Mouse (Mus musculus): ENCODE measurements around the gene Iscu. TPM values are rescaled to one million over a fixed set of nuclear protein-coding genes. Genes with fewer than 3 reads are reported as not detected.

The Iscu gene
- polyA plus RNA-seq, 1 experiment from 2014 or later: 202 TPM

- no peaks in the 10 kb centered on the region for H3K36me3 ChIP-seq (ENCODE audit: insufficient read depth, low read length)
- H3K9me3 ChIP-seq (replicated peaks; ENCODE audit: low read length): no peaks in the 10 kb centered on the region
- H3K4me2 ChIP-seq (ENCODE audit: low read length): no peak overlapping the region
- ATAC-seq (replicated peaks; ENCODE audit: low FRiP score, low read depth): no peak
- DNase-seq (ENCODE audit: low spot score): no peak
- 89% methylated on average over 4 of the region's 4 CpGs for WGBS
- no peak overlapping the region for H3K9ac ChIP-seq (ENCODE audit: low read depth, low read length)
- H3K27ac ChIP-seq: no peak overlapping the region
- H3K4me3 ChIP-seq (replicated peaks; ENCODE audit: low read depth, low read length): no peak overlapping the region
- no peaks in the 10 kb centered on the region for H3K4me1 ChIP-seq (replicated peaks; ENCODE audit: insufficient read depth, low read length)
- H3K27me3 ChIP-seq (ENCODE audit: insufficient read depth, low read length): no peaks in the 10 kb centered on the region
- TF ChIP-seq CTCF (IDR thresholded peaks at IDR 0.05; ENCODE audit: low read depth): no peak
Measured at GRCm38 (mm10) chr5:113826619-113827018, 54.1 kb downstream of the Iscu start.

Other genes with a start within 250 kb of the Iscu start
- 7.5 and 8.3 TPM in 2 replicates for gene Cmklr1, start 122.3 kb upstream of the Iscu start, polyA plus RNA-seq (2015; fragmentation: Nextera tagmentation; extraction: Ambion mirVana)
- gene 1700069L16Rik, start 48.0 kb upstream of the Iscu start, polyA plus RNA-seq (2015; fragmentation: Nextera tagmentation; extraction: Ambion mirVana): not detected in 2 replicates
- gene Ficd, start 36.9 kb upstream of the Iscu start, polyA plus RNA-seq (2015; fragmentation: Nextera tagmentation; extraction: Ambion mirVana): 5.4 TPM in 2 replicates
- 27.2 and 27.7 TPM in 2 replicates for gene Sart3, start 238 bp upstream of the Iscu start, polyA plus RNA-seq (2015; fragmentation: Nextera tagmentation; extraction: Ambion mirVana)
- 37.3 and 40.4 TPM in 2 replicates for gene Tmem119, start 27.8 kb downstream of the Iscu start, polyA plus RNA-seq (2015; fragmentation: Nextera tagmentation; extraction: Ambion mirVana)
- gene Selplg, start 59.9 kb downstream of the Iscu start, polyA plus RNA-seq (2015; fragmentation: Nextera tagmentation; extraction: Ambion mirVana): 2.1 and 2.4 TPM in 2 replicates
- 69.5 and 86.7 TPM in 2 replicates for gene Coro1c, start 136.0 kb downstream of the Iscu start, polyA plus RNA-seq (2015; fragmentation: Nextera tagmentation; extraction: Ambion mirVana)
- gene Ssh1, start 221.1 kb downstream of the Iscu start, polyA plus RNA-seq (2015; fragmentation: Nextera tagmentation; extraction: Ambion mirVana): 9.9 and 10.0 TPM in 2 replicates
- gene Dao, start 231.0 kb downstream of the Iscu start, polyA plus RNA-seq (2015; fragmentation: Nextera tagmentation; extraction: Ambion mirVana): 35.3 and 42.7 TPM in 2 replicates